Mouse (Mus musculus) mouse embryonic stem cell (cell line): ENCODE data around the gene Cnot6.

Experiments used
- in situ Hi-C, 2 experiments: fragments of 300-500 bp; cut with MboI; formaldehyde crosslinking; loops; 1 replicate in 1 of 2; 3 replicates in 1 of 2; pipeline ENCODE4 v1.14.3; 2019 to 2020; ENCODE audit warnings: low sequenced_read_pairs in 2 of 2, low pct_unique_long_range_greater_than_20kb in 1 of 2, mixed read lengths in 1 of 2; ENCODE audit not compliant: unreplicated experiment in 1 of 2

The Cnot6 gene

GRCm38 (mm10) chr11:49663310-49663709 is 49.2 kb downstream of the Cnot6 start, which contains the start of gene Scgb3a1:
Gene Scgb3a1, plus strand, starts transcription at chr11:49663610.
- in situ Hi-C loops = no loop called here

DNA sequence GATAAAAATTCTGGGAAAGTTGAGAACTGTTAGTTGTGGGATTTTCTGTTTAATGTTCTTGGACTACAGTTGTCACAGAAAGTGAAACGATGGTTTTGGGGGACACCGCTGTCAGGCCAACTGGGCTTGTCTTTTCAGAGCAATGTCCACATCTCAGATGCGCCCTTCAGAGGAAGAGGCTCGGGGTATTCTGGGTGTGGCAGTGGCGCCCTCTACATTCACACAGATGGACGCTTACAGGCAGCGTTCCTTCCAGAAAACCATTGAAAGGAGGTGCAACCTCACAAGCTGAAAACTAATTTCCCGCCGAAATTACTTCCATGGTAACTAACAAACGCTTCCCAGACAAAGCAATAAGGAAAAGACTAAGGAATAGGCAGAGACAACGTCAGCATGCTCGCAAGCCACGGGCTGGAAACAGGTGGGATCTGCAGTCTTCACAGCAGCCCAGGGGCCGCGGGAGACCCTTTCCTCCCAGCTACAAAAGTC is 50.2 kb downstream of the Cnot6 start:
- in situ Hi-C loops = no loop called here

DNA sequence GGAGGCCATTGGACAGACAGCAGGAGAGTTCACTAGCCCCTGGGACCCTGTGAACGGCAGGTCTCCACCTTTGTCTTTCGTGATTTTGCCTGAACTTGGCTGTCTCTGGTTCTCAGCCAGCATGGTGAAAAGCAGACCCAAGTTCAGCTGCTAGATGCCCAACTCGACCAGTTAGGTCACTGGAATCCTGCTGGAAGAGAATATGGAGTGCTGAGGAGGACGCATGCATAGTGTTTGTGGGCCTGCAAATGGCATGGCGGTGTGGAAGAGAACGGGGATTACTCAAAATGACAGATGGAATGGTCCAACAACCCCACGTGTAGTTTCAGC is 53.1 kb downstream of the Cnot6 start:
- in situ Hi-C loops = loop anchor here in 1 of 2 experiments (10.0 kb wide), 1 partner anchor 295 kb away; no protein-coding TSS in a partner anchor

DNA sequence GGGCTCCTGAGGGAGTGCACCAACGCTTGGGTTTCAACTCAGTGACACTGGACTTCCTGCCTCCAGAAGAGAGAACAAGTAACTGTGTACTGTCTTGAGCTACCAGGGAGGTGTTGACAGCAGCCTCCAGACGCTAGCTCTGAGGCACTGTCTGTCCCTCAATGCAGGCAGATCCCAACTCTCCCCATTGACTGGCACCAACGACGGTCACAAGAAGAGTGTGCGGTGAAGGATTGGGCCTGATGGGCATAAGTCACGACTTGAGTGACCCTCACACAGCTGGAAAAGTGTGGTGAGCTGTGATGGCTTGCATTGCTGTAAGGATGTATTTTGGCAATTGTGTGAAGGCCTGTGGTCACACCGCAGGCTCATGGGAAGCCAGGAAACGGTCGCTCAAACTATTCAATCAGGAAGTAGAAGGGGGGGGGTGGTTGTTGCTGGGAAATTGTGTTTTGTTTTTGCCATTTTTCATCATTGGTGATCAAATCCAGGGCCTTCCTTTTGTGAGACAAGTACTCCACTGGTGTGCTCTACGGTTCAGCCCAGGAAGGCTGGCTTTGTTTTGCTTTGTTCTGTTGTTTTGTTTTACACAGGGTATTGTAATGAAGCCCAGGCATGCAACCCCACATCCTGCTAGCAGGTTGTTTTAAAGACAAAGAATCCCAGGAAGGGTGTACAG is 53.6 kb downstream of the Cnot6 start:
- in situ Hi-C loops = loop anchor here in 1 of 2 experiments (10.0 kb wide), 1 partner anchor 296 kb away; no protein-coding TSS in a partner anchor

- in situ Hi-C loops = loop anchor here in 1 of 2 experiments (10.0 kb wide), 1 partner anchor 297 kb away; no protein-coding TSS in a partner anchor
Observed at GRCm38 (mm10) chr11:49658065-49658464, 54.5 kb downstream of the Cnot6 start.

GRCm38 (mm10) chr11:49655501-49655900 is 57.0 kb downstream of the Cnot6 start:
- in situ Hi-C loops = loop anchor here in 1 of 2 experiments (10.0 kb wide), 1 partner anchor 299 kb away; no protein-coding TSS in a partner anchor

GRCm38 (mm10) chr11:49654651-49655050 is 57.9 kb downstream of the Cnot6 start:
- in situ Hi-C loops = loop anchor here in 1 of 2 experiments (10.0 kb wide), 1 partner anchor 300 kb away; no protein-coding TSS in a partner anchor

DNA sequence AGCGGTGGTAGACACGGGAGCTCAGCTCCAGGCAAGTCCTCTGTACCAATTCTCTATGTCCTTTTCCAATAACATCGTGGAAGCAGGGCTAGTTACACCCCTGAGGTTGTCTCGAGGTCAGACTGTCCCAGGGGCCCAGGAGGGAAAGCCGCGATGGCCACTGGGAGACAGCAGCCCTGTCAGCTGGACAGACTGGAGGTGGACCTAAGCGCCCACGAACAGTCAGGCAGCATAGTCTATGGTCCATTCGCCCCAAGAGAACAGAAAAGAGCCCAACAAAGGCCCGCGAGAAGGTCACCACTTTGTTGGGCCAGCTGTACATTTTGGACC is 59.5 kb downstream of the Cnot6 start:
- in situ Hi-C loops = loop anchor here in 1 of 2 experiments (10.0 kb wide), 1 partner anchor 302 kb away; no protein-coding TSS in a partner anchor

DNA sequence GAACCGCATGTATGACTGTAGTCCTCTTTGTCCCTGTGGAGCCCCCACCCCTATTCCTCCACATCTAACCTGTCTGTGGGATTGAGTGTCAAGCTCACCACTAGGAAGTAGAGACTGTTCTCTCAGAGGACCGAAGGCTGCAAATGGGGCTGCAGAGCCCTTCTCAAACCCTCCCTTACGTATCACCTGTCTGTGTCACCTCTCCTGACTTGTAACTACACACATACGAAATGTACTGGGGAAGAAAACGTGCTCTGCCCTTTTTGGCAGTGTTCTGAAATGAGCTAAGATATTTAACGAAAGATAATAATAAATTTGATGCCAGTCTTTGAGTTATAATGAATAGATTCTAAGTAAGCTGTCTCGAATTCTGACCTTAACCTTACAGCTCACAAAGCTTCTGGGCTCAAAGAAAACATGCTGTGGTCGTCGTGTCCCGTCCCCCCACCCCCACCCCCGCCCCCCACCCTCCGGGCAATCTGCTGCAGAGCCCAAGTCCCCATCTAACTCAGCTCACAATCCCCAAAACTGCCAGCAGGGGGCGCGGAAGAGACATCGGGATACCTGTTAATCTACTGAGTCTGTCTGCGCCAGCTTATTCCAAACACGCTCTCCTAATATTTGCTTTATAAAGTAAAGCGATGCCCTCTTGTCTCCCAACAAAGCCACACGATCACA is 60.0 kb downstream of the Cnot6 start:
- in situ Hi-C loops = loop anchor here in 1 of 2 experiments (10.0 kb wide), 1 partner anchor 302 kb away; no protein-coding TSS in a partner anchor

DNA sequence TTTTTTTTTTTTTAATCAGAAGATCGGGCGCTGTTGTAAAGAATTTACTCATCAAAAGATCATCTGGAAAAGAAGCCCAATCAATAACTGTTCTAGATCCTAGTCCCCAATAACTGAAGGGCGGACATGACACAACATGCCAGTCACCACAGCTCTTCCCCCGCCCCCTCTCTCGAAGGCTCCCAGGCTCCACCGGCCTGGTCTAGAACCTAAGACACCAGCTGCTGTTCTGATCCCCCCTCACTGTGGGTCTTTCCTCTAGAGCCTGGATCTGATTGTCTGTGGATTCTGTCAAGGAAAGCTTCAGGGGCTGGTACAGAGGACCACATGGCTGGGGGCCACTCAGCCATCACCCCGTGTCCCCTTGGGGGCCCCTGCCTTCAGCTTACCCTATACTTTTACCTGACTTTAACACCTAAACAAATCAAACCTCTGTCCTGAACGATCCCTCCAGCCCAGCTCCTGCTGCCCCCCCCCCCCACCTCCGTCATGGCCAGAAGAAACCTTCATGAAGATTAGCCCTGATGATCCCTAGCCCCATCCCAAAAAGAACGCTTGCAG is 60.7 kb downstream of the Cnot6 start:
- in situ Hi-C loops = loop anchor here in 1 of 2 experiments (10.0 kb wide), 1 partner anchor 303 kb away; no protein-coding TSS in a partner anchor

DNA sequence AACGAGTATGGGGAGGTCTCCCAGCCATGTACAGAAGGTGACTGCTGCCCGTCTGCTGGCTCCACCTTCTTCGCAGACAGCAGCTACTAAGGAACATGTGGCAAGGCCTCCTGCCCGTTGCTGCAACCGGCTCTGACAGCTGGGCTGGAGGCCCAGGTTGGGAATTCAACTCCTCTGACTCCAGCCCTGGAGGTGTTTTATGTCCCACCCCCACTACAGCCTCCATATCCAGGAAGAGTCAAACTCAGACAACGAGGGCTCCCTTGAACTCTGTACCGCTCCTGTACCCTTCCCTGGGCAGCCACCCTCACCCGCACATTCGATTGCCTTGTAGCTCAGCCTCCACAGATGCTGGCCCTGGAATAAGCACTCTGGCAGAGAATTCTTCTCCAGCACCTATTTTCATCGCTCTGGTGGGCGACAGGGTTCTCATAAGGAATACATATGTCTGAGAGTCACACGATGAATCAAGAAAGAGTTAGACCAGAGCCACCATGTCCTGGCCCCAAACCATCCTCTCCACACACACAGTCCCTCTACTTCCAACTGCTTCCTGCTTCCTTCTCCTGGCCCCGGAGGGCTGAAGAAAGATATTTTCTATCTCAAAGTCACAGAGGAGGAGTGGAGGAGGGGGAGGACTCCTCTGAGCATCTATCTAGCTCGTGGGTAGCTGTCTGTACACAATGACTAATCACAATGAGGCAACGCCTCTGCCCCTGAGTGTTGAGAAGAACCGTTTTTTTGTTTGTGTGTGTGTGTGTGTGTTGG is 61.3 kb downstream of the Cnot6 start:
- in situ Hi-C loops = loop anchor here in 1 of 2 experiments (10.0 kb wide), 1 partner anchor 304 kb away; no protein-coding TSS in a partner anchor

GRCm38 (mm10) chr11:49650113-49650993 is 62.2 kb downstream of the Cnot6 start:
- in situ Hi-C loops = loop anchor here in 1 of 2 experiments (10.0 kb wide), 1 partner anchor 304 kb away; no protein-coding TSS in a partner anchor

DNA sequence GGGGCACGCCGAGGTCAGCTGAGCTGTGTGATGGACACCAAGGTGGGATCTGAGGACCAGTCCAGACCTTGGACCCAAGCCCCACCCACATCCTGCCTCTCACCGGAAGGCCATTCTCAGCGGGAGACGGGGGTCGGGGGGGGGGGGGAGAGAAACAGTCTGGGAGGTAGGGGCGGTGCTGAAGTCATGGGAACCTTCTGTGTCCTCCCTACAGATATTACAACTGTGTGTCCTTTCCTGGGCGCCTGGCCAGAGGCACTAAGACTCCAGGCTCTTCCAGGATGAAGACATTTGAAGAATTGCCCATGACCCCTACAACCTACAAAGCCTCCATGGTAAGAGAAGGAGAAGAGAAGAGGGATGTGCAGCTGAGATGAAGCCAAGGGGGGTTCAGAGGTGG is 66.8 kb downstream of the Cnot6 start:
- in situ Hi-C loops = no loop called here

DNA sequence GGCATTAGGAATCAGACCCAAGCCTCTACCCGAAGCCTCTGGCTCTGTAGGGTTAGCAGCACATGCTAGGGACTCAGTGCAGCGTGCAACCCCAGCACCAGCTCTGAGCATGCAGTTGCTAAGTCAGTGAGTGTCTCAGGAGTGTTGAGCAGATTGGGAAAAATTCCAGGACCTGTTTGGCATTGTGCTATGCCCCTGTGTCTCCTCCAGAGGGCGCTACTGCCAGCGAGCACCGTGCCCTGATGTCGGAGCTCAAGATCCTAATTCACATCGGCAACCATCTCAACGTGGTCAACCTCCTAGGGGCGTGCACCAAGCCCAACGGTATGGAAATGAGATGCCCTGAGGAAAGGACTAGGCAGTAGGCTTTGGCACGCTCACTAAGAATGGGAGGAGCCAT is 76.1 kb downstream of the Cnot6 start:
- in situ Hi-C loops = no loop called here

DNA sequence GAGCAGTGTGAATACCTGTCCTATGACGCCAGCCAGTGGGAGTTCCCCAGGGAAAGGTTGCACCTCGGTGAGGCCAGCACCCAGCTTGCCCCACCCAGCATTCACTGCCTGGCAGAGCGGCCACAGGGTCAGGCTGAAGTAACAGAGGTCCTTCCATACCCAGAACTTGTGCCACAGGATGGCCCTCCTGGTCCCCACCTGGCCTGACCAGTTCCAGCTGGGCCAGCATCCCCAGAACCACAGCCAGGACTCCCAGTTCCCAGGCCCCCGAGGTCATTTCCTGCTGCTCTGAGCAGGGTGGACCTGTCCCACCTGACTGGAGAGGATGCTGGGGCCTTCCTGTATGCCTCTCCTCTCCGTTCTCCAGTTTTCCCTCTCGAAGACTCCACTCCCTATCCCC is 76.9 kb downstream of the Cnot6 start:
- in situ Hi-C loops = no loop called here

DNA sequence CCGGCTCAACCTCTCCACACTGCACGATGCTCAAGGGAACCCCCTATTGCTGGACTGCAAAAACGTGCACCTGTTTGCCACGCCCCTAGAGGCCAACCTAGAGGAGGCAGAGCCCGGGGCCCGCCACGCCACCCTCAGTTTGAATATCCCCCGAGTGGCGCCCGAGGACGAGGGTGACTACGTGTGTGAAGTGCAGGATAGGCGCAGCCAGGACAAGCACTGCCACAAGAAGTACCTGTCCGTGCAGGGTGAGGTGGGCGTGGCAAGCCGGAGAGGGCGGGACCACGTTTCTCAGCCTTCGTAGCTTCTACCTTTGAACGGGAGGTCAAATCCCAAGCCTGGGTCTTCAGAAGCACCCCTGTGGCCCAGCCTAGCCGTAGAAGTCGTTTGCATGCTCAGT is 78.4 kb downstream of the Cnot6 start:
- in situ Hi-C loops = no loop called here

- in situ Hi-C loops = no loop called here
Observed at GRCm38 (mm10) chr11:49632256-49632655, 80.3 kb downstream of the Cnot6 start.
